Mouse (Mus musculus) small intestine, adult 2 months (tissue): ENCODE results near the gene Sema5a. TPM values are rescaled to one million over a fixed set of nuclear protein-coding genes. Genes with fewer than 3 reads are reported as not detected.

Experiments
- H3K27ac ChIP-seq: fragments of 200-500 bp; 2 replicates; pipeline ENCODE4 v1.5.1; 2012; ENCODE audit warnings: low read depth, low read length, control low read depth, inconsistent platforms; ENCODE audit not compliant: insufficient read depth
- H3K27me3 ChIP-seq: fragments of 200-500 bp; 2 replicates; pipeline ENCODE4 v1.6.1; 2012; ENCODE audit warnings: mild to moderate bottlenecking, moderate library complexity, low read length, inconsistent platforms; ENCODE audit not compliant: control insufficient read depth, insufficient read depth
- H3K36me3 ChIP-seq: fragments of 200-500 bp; 2 replicates; pipeline ENCODE4 v1.6.1; 2012; ENCODE audit warnings: mild to moderate bottlenecking, low read length, control low read depth, inconsistent platforms; ENCODE audit not compliant: control insufficient read depth, insufficient read depth
- H3K4me1 ChIP-seq: fragments of 200-500 bp; 2 replicates; pipeline ENCODE4 v1.6.1; 2012; ENCODE audit warnings: low read length, inconsistent platforms, mixed read lengths; ENCODE audit not compliant: control insufficient read depth, insufficient read depth, insufficient read length
- H3K4me3 ChIP-seq: fragments of 200-500 bp; 2 replicates; pipeline ENCODE4 v1.5.1; 2012; ENCODE audit warnings: low read depth, mild to moderate bottlenecking, control low read depth, inconsistent platforms, low read length, moderate library complexity
- CTCF ChIP-seq: fragments of 200-500 bp; IDR thresholded peaks from 2 replicates; pipeline ENCODE4 v1.5.1; 2012; ENCODE audit warnings: low read depth, mild to moderate bottlenecking, control low read depth, inconsistent platforms, low read length, moderate library complexity, mixed read lengths; ENCODE audit not compliant: insufficient replicate concordance, insufficient read length; ENCODE audit errors: extremely low read depth
- POLR2A ChIP-seq: fragments of 200-500 bp; IDR thresholded peaks from 2 replicates; pipeline ENCODE4 v1.6.1; 2012; ENCODE audit warnings: low read depth, mild to moderate bottlenecking, control low read depth, inconsistent platforms, low read length, moderate library complexity
- WGBS: fragments of 180-500 bp; shearing (Covaris S2); methylation state at CpG from one replicate; pipeline ENCODE4 v1.1.7; 2018; 5-methylcytosine and 5-hydroxymethylcytosine counted together
- polyA plus RNA-seq: library from polyadenylated mRNA; depleted of rRNA; stranded (reverse); fragments of >200 nt; gene quantifications from 2 replicates; pipeline ENCODE4 v1.2.3, GENCODE M21; 2012

Sema5a gene
- polyA plus RNA-seq, 1 experiment: 18.7 TPM

GRCm38 (mm10) chr15:32324105-32324504, 79.5 kb downstream of the Sema5a start:
- TF ChIP-seq POLR2A (no peak), CTCF (no peak)
- 69% methylated on average over 7 of the region's 7 CpGs for WGBS
- no peaks in the 10 kb centered on the region; the same call in 1 of the 2 replicates for H3K4me1 ChIP-seq
- H3K4me3 ChIP-seq: no peak overlapping the region
- H3K27ac ChIP-seq: no peak overlapping the region
- H3K36me3 ChIP-seq: no peaks in the 10 kb centered on the region
- H3K27me3 ChIP-seq: no peaks in the 10 kb centered on the region

DNA sequence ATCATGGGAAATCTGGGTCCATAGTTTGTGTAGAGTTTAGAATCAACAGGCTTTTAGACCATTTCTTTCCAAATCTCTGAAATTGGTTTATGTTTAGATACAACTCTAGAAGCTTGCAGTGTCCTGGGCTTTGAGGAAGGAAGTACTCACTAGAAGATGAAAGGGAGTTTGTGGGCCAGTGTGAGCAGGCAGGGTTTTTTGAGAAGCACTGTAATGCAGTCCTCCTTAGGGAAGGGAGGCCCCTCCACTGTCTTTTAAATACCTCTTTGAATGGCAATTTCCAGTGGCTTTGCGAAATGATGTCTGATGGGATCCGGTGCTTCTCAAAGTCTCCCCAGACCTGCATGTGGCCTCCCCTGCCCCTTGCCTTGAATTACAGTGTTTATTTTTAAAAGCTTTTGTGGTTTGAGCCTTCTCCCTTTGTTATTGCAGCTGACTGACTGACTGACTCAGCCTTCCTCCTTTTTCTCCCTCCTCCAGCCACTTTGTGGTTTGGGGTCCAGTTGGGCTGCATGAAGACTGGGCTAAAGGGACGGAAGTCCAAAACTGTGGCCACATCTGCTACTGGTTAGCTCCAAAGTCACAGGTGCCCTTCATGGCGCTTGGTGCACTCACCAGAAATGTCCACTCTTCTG, 83.9 kb downstream of the Sema5a start:
- Histone ChIP-seq H3K36me3 (no peaks in the 10 kb centered on the region), H3K4me3 (no peak overlapping the region), H3K4me1 (peaks cover 9% of the 10 kb centered on the region; the same call in 1 of the 2 replicates), H3K27me3 (no peaks in the 10 kb centered on the region), H3K27ac (no peak overlapping the region)
- 76% methylated on average over 4 of the region's 4 CpGs for WGBS
- TF ChIP-seq POLR2A: no peak
- TF ChIP-seq CTCF: no peak

DNA sequence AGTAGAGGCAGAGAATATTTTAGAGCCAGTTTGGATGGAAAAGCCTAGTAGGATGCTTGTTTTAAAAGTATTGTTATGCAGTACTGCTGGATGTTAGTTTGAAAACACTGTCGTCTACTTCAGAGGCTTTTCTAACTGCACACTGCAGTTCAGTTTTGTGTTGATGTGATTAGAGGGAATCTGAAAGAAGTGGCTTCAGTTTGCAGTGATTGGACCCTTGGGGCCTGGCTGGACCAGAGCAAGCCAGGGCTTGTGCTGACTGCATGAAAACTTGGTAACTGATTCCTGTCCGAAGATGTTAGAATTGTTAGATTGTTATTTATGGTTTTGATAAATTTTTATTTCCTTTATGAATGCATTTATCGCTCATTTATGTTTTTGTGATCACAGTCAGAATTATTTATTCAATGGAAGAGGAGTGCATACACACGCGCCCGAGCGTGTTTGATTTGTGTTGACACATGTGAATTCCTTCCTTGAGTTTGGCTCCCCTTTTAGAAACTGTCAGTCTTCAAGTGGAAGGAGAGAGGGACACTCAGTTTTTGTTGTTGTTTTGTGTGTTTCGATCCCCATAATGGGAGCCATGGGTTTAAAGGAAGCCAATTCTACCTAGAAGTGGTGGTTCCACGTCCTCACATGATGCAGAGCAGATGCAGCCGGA, 85.2 kb downstream of the Sema5a start:
- H3K27ac ChIP-seq: no peak overlapping the region; the same call in 1 of the 2 replicates
- peaks cover 9% of the 10 kb centered on the region; the same call in 1 of the 2 replicates for H3K4me1 ChIP-seq
- no peaks in the 10 kb centered on the region for H3K36me3 ChIP-seq
- 46% methylated on average over 10 of the region's 10 CpGs for WGBS
- no peak for TF ChIP-seq CTCF
- TF ChIP-seq POLR2A: no peak
- H3K4me3 ChIP-seq: no peak overlapping the region
- H3K27me3 ChIP-seq: no peaks in the 10 kb centered on the region

DNA sequence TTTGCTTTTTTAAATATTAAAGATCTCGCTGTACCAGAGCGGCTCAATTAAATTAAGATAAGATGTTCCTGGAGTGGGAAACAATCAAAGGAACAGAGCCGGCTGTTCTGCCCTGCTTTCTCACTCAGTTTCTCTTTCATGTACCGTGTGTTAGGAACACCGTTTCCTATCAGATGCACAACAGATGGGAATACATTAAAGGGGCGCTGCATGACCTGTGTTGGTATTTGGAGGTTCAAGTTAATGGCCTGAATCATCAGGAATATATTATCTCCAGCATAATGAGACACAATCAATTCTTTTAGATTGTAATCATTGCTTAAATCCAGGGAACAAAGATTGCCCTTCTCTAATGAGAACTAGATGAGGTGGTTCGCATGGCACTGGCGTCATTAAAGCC, 85.8 kb downstream of the Sema5a start:
- no peaks in the 10 kb centered on the region for H3K27me3 ChIP-seq
- no peak overlapping the region for H3K4me3 ChIP-seq
- no peak overlapping the region for H3K27ac ChIP-seq
- TF ChIP-seq POLR2A: no peak
- no peak for TF ChIP-seq CTCF
- H3K36me3 ChIP-seq: no peaks in the 10 kb centered on the region
- 24% methylated on average over 8 of the region's 8 CpGs for WGBS
- H3K4me1 ChIP-seq: peaks cover 9% of the 10 kb centered on the region; the same call in 1 of the 2 replicates

- H3K4me3 ChIP-seq: no peak overlapping the region
- TF ChIP-seq POLR2A (no peak), CTCF (no peak)
- H3K27me3 ChIP-seq: no peaks in the 10 kb centered on the region
- H3K36me3 ChIP-seq: no peaks in the 10 kb centered on the region
- H3K27ac ChIP-seq: no peak overlapping the region
- WGBS: 25% methylated on average over 2 of the region's 2 CpGs
- H3K4me1 ChIP-seq: peaks cover 9% of the 10 kb centered on the region; the same call in 1 of the 2 replicates
Measured at GRCm38 (mm10) chr15:32331037-32331436, 86.4 kb downstream of the Sema5a start.

DNA sequence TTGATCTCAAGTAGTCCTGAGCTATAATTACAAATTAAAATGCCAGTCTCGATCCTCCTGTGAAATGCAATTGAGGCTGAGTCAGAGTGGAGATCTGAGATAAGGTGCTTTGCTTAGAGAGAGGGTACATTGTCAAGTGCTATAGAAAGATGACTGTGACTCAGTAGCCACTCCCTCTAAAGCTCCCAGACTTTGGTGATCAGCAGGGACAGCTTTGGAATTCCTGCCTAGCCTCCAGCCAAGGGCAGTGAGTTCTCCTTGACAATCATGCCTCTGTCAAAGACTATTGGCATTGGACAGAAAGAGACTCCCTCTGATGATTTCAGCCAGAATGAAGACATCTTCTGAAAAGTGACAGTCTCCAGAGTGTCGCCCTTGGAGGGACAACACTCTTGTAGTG, 88.8 kb downstream of the Sema5a start:
- no peak overlapping the region for H3K4me3 ChIP-seq
- 61% methylated on average over 2 of the region's 2 CpGs for WGBS
- H3K36me3 ChIP-seq: no peaks in the 10 kb centered on the region
- H3K27ac ChIP-seq: no peak overlapping the region
- peaks cover 9% of the 10 kb centered on the region; the same call in 1 of the 2 replicates for H3K4me1 ChIP-seq
- TF ChIP-seq CTCF (no peak), POLR2A (no peak)
- no peaks in the 10 kb centered on the region for H3K27me3 ChIP-seq

- H3K27me3 ChIP-seq: no peaks in the 10 kb centered on the region
- 92% methylated on average over 3 of the region's 3 CpGs for WGBS
- no peak for TF ChIP-seq CTCF
- no peak for TF ChIP-seq POLR2A
Measured at GRCm38 (mm10) chr15:32337810-32338209, 93.2 kb downstream of the Sema5a start.

More at GRCm38 (mm10) chr15:32337810-32338209, 93.2 kb downstream of the Sema5a start:
- H3K4me1 ChIP-seq: no peaks in the 10 kb centered on the region; the same call in 1 of the 2 replicates
- H3K36me3 ChIP-seq: no peaks in the 10 kb centered on the region
- no peak overlapping the region for H3K27ac ChIP-seq
- H3K4me3 ChIP-seq: no peak overlapping the region
